10 mouse cellular contexts compared by ENCODE assay signal in the genomic region with DNA sequence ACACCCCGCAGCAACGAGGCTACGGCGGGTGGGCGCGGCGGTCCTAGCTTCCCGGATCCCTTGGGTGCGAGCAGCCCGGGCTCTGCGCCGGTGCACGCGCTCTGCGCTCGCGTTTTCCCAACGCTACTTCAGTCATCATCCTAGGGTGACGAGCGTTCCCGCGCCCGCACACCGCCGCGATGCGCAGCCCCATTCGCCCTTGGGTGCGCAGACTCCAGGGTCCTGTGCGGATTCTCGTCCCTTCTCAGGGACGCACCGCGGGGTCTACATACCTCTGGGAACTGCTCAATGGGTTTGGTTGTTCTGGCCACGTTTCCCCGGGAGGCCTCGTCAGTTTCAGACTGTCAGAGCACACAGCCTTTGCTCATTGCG. TPM values are rescaled to one million over a fixed set of nuclear protein-coding genes. Genes with fewer than 3 reads are reported as not detected.
A peak's percentile ranks its signal among the peaks of the same experiment; 100 is the strongest.
DNase-seq lines count a peak whose midpoint lies in the region; ATAC-seq lines count a peak whose summit lies in the region.
"Had no signal": no experiment of that assay in that cellular context is flagged by ENCODE, and none has a peak within 500 bp of the region (broad histone marks: within the 10 kb centered on the region; RNA-seq: fewer than 3 reads in every experiment).

No protein-coding gene starts in this region.

- no peaks in the 10 kb centered on the region for H3K9me3 ChIP-seq in megakaryocyte, embryonic 14.5 days
- H3K9me3 ChIP-seq in forebrain, embryonic 12.5 days, result no peaks in the 10 kb centered on the region

- no peak for ATAC-seq in megakaryocyte, adult 5-6 weeks (ENCODE audit: poor library complexity, severe bottlenecking)
- ATAC-seq in forebrain, embryonic 12.5 days (ENCODE audit: low FRiP score), result peak; percentile 57

- intact Hi-C loops in left cerebral cortex, postnatal 10 days (cut with DNase I), result loop anchor here (5.0 kb wide), 2 partner anchors 51 to 66 kb away; no protein-coding TSS in a partner anchor

- 1% methylated on average over 38 of the region's 38 CpGs for WGBS in forebrain, embryonic 12.5 days

- H3K27me3 ChIP-seq in megakaryocyte, embryonic 14.5 days (replicated peaks), result peaks cover 96% of the 10 kb centered on the region
- H3K27me3 ChIP-seq in forebrain, embryonic 12.5 days, result peaks cover 81% of the 10 kb centered on the region

- H3K4me1 ChIP-seq in megakaryocyte, embryonic 14.5 days, result peaks cover 47% of the 10 kb centered on the region
- H3K4me1 ChIP-seq in forebrain, embryonic 12.5 days, result peaks cover 20% of the 10 kb centered on the region

- peak overlapping the region; percentile 42; the same call in 1 of the 2 replicates for H3K9ac ChIP-seq in forebrain, embryonic 12.5 days

- DNase-seq in embryo, embryonic 10 days (ENCODE audit: low spot score), result peak; percentile 31
- no peak for DNase-seq in embryo, embryonic 11 days
- peak; percentile 38 to 69 for DNase-seq in left cerebral cortex, postnatal 10 days (ENCODE audit: extremely low spot score in 1 of 2, low spot score in 2 of 2)
- DNase-seq in naive thymus-derived CD4-positive, alpha-beta T cell, adult 2 months (ENCODE audit: low read depth), result peak; percentile 59
- DNase-seq in yolk sac, embryonic 10.5 days (ENCODE audit: low spot score), result no peak

- peak overlapping the region; percentile 87 for H3K4me2 ChIP-seq in forebrain, embryonic 12.5 days

- H3K27ac ChIP-seq in forebrain, embryonic 12.5 days, result no peak overlapping the region

- no peaks in the 10 kb centered on the region for H3K36me3 ChIP-seq in megakaryocyte, embryonic 14.5 days (replicated peaks; ENCODE audit: low read length)
- no peaks in the 10 kb centered on the region for H3K36me3 ChIP-seq in forebrain, embryonic 12.5 days (replicated peaks)

- H3K4me3 ChIP-seq in megakaryocyte, embryonic 14.5 days (replicated peaks), result peak overlapping the region; percentile 94
- H3K4me3 ChIP-seq in forebrain, embryonic 12.5 days (replicated peaks), result peak overlapping the region; percentile 51

RNA-seq across cellular contexts. Expression of a gene that starts 31.8 kb away (rescaled TPM):
- not detected in 2 replicates for polyA plus RNA-seq in megakaryocyte, embryonic 14.5 days (2012; ENCODE audit: insufficient read depth, low replicate concordance)
- total RNA-seq in megakaryocyte, adult 5-6 weeks (2015), result not detected in 2 replicates
- total RNA-seq in megakaryocyte, adult 5-6 weeks (2017), result not detected in 2 replicates
- not detected in 2 replicates for polyA plus RNA-seq in forebrain, embryonic 12.5 days (2016; fragmentation: Nextera tagmentation; extraction: Ambion mirVana)
- total RNA-seq in left cerebral cortex, postnatal 10 days (2021), result not detected
- total RNA-seq: gastrocnemius, postnatal 4 days; MEL had no signal

Comparison
In these comparisons a context has a peak if more than half of its experiments do, and no peak if none do; other contexts are left out.
1. DNase-seq: peak in embryo, embryonic 10 days (single experiment), left cerebral cortex, postnatal 10 days (2 of 2) and naive thymus-derived CD4-positive, alpha-beta T cell, adult 2 months (single experiment); none in embryo, embryonic 11 days (single experiment) and yolk sac, embryonic 10.5 days (single experiment).